Mouse (Mus musculus) heart, embryonic 11.5 days (tissue): ENCODE results near the gene Ctdsp1. TPM values are rescaled to one million over a fixed set of nuclear protein-coding genes. Genes with fewer than 3 reads are reported as not detected.
"Not testable (repeated sequence)": the region's sequence is repeated elsewhere in the genome, so short reads cannot be mapped to it uniquely, and the experiment has no call there.

ENCODE experiments used
- ATAC-seq: fragments of 200-750 bp; cut with Nextera tagmentation; replicated peaks from 2 replicates; pipeline ENCODE4 v1.8.0; 2017; ENCODE audit warnings: moderate library complexity; ENCODE audit not compliant: insufficient number of reproducible peaks, low FRiP score, low TSS enrichment
- H3K27ac ChIP-seq: fragments of 300-500 bp; sonication (generic); 2 replicates; pipeline ENCODE4 v1.5.1; 2014; ENCODE audit warnings: mild to moderate bottlenecking, low read depth, low read length
- H3K27me3 ChIP-seq: fragments of 300-500 bp; sonication (generic); 2 replicates; pipeline ENCODE4 v1.6.1; 2014; ENCODE audit warnings: mild to moderate bottlenecking, low read length, mixed read lengths; ENCODE audit not compliant: control insufficient read depth, insufficient read depth
- H3K36me3 ChIP-seq: fragments of 300-500 bp; sonication (generic); 2 replicates; pipeline ENCODE4 v1.6.1; 2014; ENCODE audit warnings: mild to moderate bottlenecking, low read length, moderate library complexity, mixed read lengths; ENCODE audit not compliant: control insufficient read depth, insufficient read depth
- H3K4me1 ChIP-seq: fragments of 300-500 bp; sonication (generic); 2 replicates; pipeline ENCODE4 v1.6.1; 2014; ENCODE audit warnings: low read length; ENCODE audit not compliant: control insufficient read depth, insufficient read depth
- H3K4me2 ChIP-seq: fragments of 300-500 bp; sonication (generic); 2 replicates; pipeline ENCODE4 v1.6.1; 2014; ENCODE audit warnings: mild to moderate bottlenecking, moderate library complexity
- H3K4me3 ChIP-seq: fragments of 300-500 bp; sonication (generic); 2 replicates; pipeline ENCODE4 v1.5.1; 2014; ENCODE audit warnings: low read depth, low read length
- H3K9ac ChIP-seq: fragments of 300-500 bp; sonication (generic); 2 replicates; pipeline ENCODE4 v1.6.1; 2014; ENCODE audit warnings: mild to moderate bottlenecking, low read depth, low read length, moderate library complexity
- H3K9me3 ChIP-seq: fragments of 300-500 bp; sonication (generic); replicated peaks from 2 replicates; pipeline ENCODE4 v1.6.1; 2016; ENCODE audit warnings: low read length; ENCODE audit not compliant: control insufficient read depth
- WGBS: fragments of 180-500 bp; shearing (Covaris S2); extraction: QIAGEN DNeasy Blood & Tissue Kit; methylation state at CpG from one replicate; pipeline ENCODE4 v1.1.7; 2014; ENCODE audit not compliant: insufficient replicate concordance; 5-methylcytosine and 5-hydroxymethylcytosine counted together
- polyA plus RNA-seq: library from polyadenylated mRNA; unstranded; fragments of >200 nt; fragmentation: Nextera tagmentation; extraction: Ambion mirVana; gene quantifications from 2 replicates; pipeline ENCODE4 v1.2.1, GENCODE M21; 2014

The Ctdsp1 gene
- polyA plus RNA-seq, 1 experiment from 2014 or later, result 59.6 TPM

GRCm38 (mm10) chr1:74395290-74395689 lies 4.0 kb downstream of the Ctdsp1 start:
- Histone ChIP-seq H3K4me1 (peaks cover 14% of the 10 kb centered on the region), H3K9ac (no peak overlapping the region), H3K9me3 (no peaks in the 10 kb centered on the region), H3K27me3 (no peaks in the 10 kb centered on the region), H3K4me2 (no peak overlapping the region), H3K4me3 (no peak overlapping the region), H3K27ac (no peak overlapping the region), H3K36me3 (peaks cover 19% of the 10 kb centered on the region)
- no peak for ATAC-seq
- WGBS, result 80% methylated on average over 13 of the region's 13 CpGs

- Histone ChIP-seq H3K27ac (peak overlapping the region; percentile 93), H3K4me1 (peaks cover 10% of the 10 kb centered on the region), H3K4me2 (peak overlapping the region; percentile 90), H3K4me3 (peak overlapping the region; percentile 47; the same call in 1 of the 2 replicates), H3K36me3 (peaks cover 19% of the 10 kb centered on the region), H3K9ac (peak overlapping the region; percentile 28; the same call in 1 of the 2 replicates)
- not testable (repeated sequence) for H3K27me3 ChIP-seq, H3K9me3 ChIP-seq, ATAC-seq
- WGBS, result 5% methylated on average over 11 of the region's 12 CpGs
Observed at GRCm38 (mm10) chr1:74396456-74397222, 5.3 kb downstream of the Ctdsp1 start.

- peak overlapping the region; percentile 47 for H3K4me3 ChIP-seq
- WGBS, result under 1% methylated on average over 40 of the region's 41 CpGs
Observed at GRCm38 (mm10) chr1:74397268-74397918, 6.1 kb downstream of the Ctdsp1 start.

GRCm38 (mm10) chr1:74397919-74398451 lies 6.7 kb downstream of the Ctdsp1 start:
- Histone ChIP-seq H3K9ac (peak overlapping the region; percentile 82), H3K4me3 (peak overlapping the region; percentile 47), H3K4me1 (peaks cover 7% of the 10 kb centered on the region), H3K27me3 (no peaks in the 10 kb centered on the region), H3K4me2 (peak overlapping the region; percentile 90), H3K36me3 (peaks cover 19% of the 10 kb centered on the region), H3K9me3 (no peaks in the 10 kb centered on the region), H3K27ac (peak overlapping the region; percentile 93)
- 5% methylated on average over 11 of the region's 11 CpGs for WGBS
- peak; percentile 25; the same call in 1 of the 2 replicates for ATAC-seq

More at GRCm38 (mm10) chr1:74397268-74397918, 6.1 kb downstream of the Ctdsp1 start:
- peak overlapping the region; percentile 93 for H3K27ac ChIP-seq
- no peaks in the 10 kb centered on the region for H3K27me3 ChIP-seq
- peak overlapping the region; percentile 90 for H3K4me2 ChIP-seq
- H3K9ac ChIP-seq, result peak overlapping the region; percentile 82
- H3K9me3 ChIP-seq, result no peaks in the 10 kb centered on the region
- H3K4me1 ChIP-seq, result peaks cover 10% of the 10 kb centered on the region
- H3K36me3 ChIP-seq, result peaks cover 19% of the 10 kb centered on the region
- ATAC-seq, result peak; percentile 93

GRCm38 (mm10) chr1:74400531-74400930 lies 9.2 kb downstream of the Ctdsp1 start:
- Histone ChIP-seq H3K4me2 (no peak overlapping the region; the same call in 1 of the 2 replicates), H3K9ac (no peak overlapping the region), H3K4me3 (no peak overlapping the region), H3K36me3 (no peaks in the 10 kb centered on the region), H3K27ac (no peak overlapping the region), H3K4me1 (no peaks in the 10 kb centered on the region), H3K9me3 (no peaks in the 10 kb centered on the region), H3K27me3 (no peaks in the 10 kb centered on the region)
- no peak for ATAC-seq
- WGBS, result 83% methylated on average over 3 of the region's 3 CpGs

GRCm38 (mm10) chr1:74401015-74401702 lies 9.8 kb downstream of the Ctdsp1 start:
- WGBS, result 39% methylated on average over 16 of the region's 16 CpGs
- no peak overlapping the region for H3K27ac ChIP-seq
- no peaks in the 10 kb centered on the region for H3K27me3 ChIP-seq
- peak overlapping the region; percentile 46 for H3K4me2 ChIP-seq
- no peak overlapping the region for H3K4me3 ChIP-seq
- H3K4me1 ChIP-seq, result no peaks in the 10 kb centered on the region
- peak overlapping the region; percentile 49; the same call in 1 of the 2 replicates for H3K9ac ChIP-seq
- no peaks in the 10 kb centered on the region for H3K9me3 ChIP-seq
- ATAC-seq, result no peak
- H3K36me3 ChIP-seq, result no peaks in the 10 kb centered on the region

- no peaks in the 10 kb centered on the region for H3K4me1 ChIP-seq
- WGBS, result 77% methylated on average over 4 of the region's 4 CpGs
Observed at GRCm38 (mm10) chr1:74404206-74404605, 12.9 kb downstream of the Ctdsp1 start.

More at GRCm38 (mm10) chr1:74404206-74404605, 12.9 kb downstream of the Ctdsp1 start:
- H3K4me3 ChIP-seq, result no peak overlapping the region
- no peak for ATAC-seq
- H3K27ac ChIP-seq, result no peak overlapping the region
- no peak overlapping the region for H3K9ac ChIP-seq
- H3K36me3 ChIP-seq, result no peaks in the 10 kb centered on the region
- H3K27me3 ChIP-seq, result no peaks in the 10 kb centered on the region
- H3K9me3 ChIP-seq, result no peaks in the 10 kb centered on the region
- H3K4me2 ChIP-seq, result no peak overlapping the region
